In the genomic region with DNA sequence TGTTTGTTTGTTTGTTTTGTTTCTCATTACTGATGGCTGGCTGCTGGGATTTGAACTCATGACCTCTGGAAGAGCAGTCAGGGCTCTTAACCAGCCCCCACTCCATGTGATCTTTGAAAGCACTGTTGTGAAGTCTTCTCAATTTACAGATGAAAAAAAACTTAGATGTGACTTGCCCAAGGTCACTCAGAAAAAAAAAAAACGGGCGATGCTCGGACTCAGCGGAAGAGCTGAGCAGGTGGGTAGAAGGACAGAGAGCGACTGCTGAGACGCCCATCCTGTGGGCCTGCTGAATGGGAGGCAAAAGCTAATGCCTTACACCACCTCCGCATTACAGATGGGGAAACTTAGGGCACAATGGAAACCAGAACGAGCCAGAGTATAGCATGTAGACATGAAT, we compare ENCODE assay signal across 11 mouse cellular contexts. TPM values are rescaled to one million over a fixed set of nuclear protein-coding genes. Genes with fewer than 3 reads are reported as not detected.
DNase-seq lines count a peak whose midpoint lies in the region; ATAC-seq lines count a peak whose summit lies in the region.
"Had no signal": no experiment of that assay in that cellular context is flagged by ENCODE, and none has a peak within 500 bp of the region (broad histone marks: within the 10 kb centered on the region; RNA-seq: fewer than 3 reads in every experiment).

No protein-coding gene starts in this region.

- no peaks in the 10 kb centered on the region for H3K27me3 ChIP-seq in heart, embryonic 16.5 days (ENCODE audit: control insufficient read depth, insufficient read depth, low read length)
- H3K27me3 ChIP-seq in hindbrain, embryonic 12.5 days, result no peaks in the 10 kb centered on the region
- no peaks in the 10 kb centered on the region for H3K27me3 ChIP-seq in midbrain, embryonic 14.5 days (ENCODE audit: control insufficient read depth, insufficient read depth, low read length)
- H3K27me3 ChIP-seq: Patski had no signal

- peak overlapping the region; percentile 93 for H3K27ac ChIP-seq in heart, embryonic 16.5 days (ENCODE audit: low read length)
- peak overlapping the region; percentile 64; the same call in 1 of the 2 replicates for H3K27ac ChIP-seq in hindbrain, embryonic 12.5 days
- H3K27ac ChIP-seq in midbrain, embryonic 14.5 days (replicated peaks; ENCODE audit: low read depth, low read length), result 0 out of 2 replicates have a peak overlapping the region, but pooled peaks have one; percentile 79
- H3K27ac ChIP-seq: liver, embryonic 14.5 days had no signal

- no peak overlapping the region; the same call in 1 of the 2 replicates for H3K9ac ChIP-seq in heart, embryonic 16.5 days (ENCODE audit: low read length)
- H3K9ac ChIP-seq in hindbrain, embryonic 12.5 days, result no peak overlapping the region
- 0 out of 2 replicates have a peak overlapping the region, but pooled peaks have one; percentile 23 for H3K9ac ChIP-seq in midbrain, embryonic 14.5 days (replicated peaks; ENCODE audit: low read length)
- H3K9ac ChIP-seq: liver, embryonic 14.5 days had no signal

- H3K4me2 ChIP-seq in heart, embryonic 16.5 days (ENCODE audit: low read depth, low read length), result no peak overlapping the region; the same call in 1 of the 2 replicates
- peak overlapping the region; percentile 87 for H3K4me2 ChIP-seq in hindbrain, embryonic 12.5 days (replicated peaks)
- H3K4me2 ChIP-seq in midbrain, embryonic 14.5 days (ENCODE audit: low read length), result peak overlapping the region; percentile 65

- H3K4me3 ChIP-seq in heart, embryonic 16.5 days (ENCODE audit: low read length), result no peak overlapping the region
- no peak overlapping the region; the same call in 1 of the 2 replicates for H3K4me3 ChIP-seq in hindbrain, embryonic 12.5 days
- H3K4me3 ChIP-seq in midbrain, embryonic 14.5 days (replicated peaks; ENCODE audit: low read depth, low read length), result peak overlapping the region; percentile 93

- ATAC-seq in heart, embryonic 16.5 days (replicated peaks; ENCODE audit: extremely low read depth, insufficient read depth, low FRiP score), result no peak
- no peak for ATAC-seq in hindbrain, embryonic 12.5 days (ENCODE audit: low FRiP score)
- ATAC-seq in midbrain, embryonic 14.5 days (ENCODE audit: low FRiP score, low TSS enrichment), result no peak
- ATAC-seq: Patski had no signal

- H3K4me1 ChIP-seq in heart, embryonic 16.5 days (ENCODE audit: control insufficient read depth, insufficient read depth, low read length), result peaks cover 53% of the 10 kb centered on the region
- H3K4me1 ChIP-seq in hindbrain, embryonic 12.5 days, result peaks cover 52% of the 10 kb centered on the region
- H3K4me1 ChIP-seq in midbrain, embryonic 14.5 days (ENCODE audit: control insufficient read depth, insufficient read depth, low read length), result peaks cover 49% of the 10 kb centered on the region

- WGBS in heart, embryonic 16.5 days, result 86% methylated on average over 8 of the region's 8 CpGs
- 71% methylated on average over 8 of the region's 8 CpGs for WGBS in hindbrain, embryonic 12.5 days
- 76% methylated on average over 8 of the region's 8 CpGs for WGBS in midbrain, embryonic 14.5 days

- H3K36me3 ChIP-seq in heart, embryonic 16.5 days (ENCODE audit: control insufficient read depth, insufficient read depth), result peaks cover 13% of the 10 kb centered on the region
- H3K36me3 ChIP-seq in hindbrain, embryonic 12.5 days, result peaks cover 16% of the 10 kb centered on the region
- H3K36me3 ChIP-seq in midbrain, embryonic 14.5 days (ENCODE audit: control insufficient read depth, insufficient read depth, low read length), result peaks cover 17% of the 10 kb centered on the region

- no peaks in the 10 kb centered on the region for H3K9me3 ChIP-seq in heart, embryonic 16.5 days (replicated peaks; ENCODE audit: control insufficient read depth, low read length)
- no peaks in the 10 kb centered on the region for H3K9me3 ChIP-seq in hindbrain, embryonic 12.5 days (replicated peaks)
- H3K9me3 ChIP-seq in midbrain, embryonic 14.5 days (ENCODE audit: control insufficient read depth, low read length), result no peaks in the 10 kb centered on the region

- no peak for DNase-seq in heart, postnatal 4 days
- peak; percentile 81 for DNase-seq in ZHBTc4 (ENCODE audit: low read depth, low spot score)
- no peak for DNase-seq in midbrain, embryonic 14.5 days
- no peak for DNase-seq in adrenal gland, postnatal 36 days
- DNase-seq in left cerebral cortex, adult 9 months (ENCODE audit: low spot score in 2 of 2), result no peak
- DNase-seq in ovary, postnatal 36 days (ENCODE audit: low spot score), result no peak
- DNase-seq: adrenal gland, postnatal 25 days had no signal

RNA-seq across cellular contexts. Expression of gene Pcgf2, which starts 3.6 kb away (rescaled TPM):
- polyA plus RNA-seq in heart, embryonic 16.5 days (2015; fragmentation: Nextera tagmentation; extraction: Ambion mirVana), result 11.4 and 14.2 TPM in 2 replicates
- total RNA-seq in heart, postnatal 4 days (2021), result 10 to 100 TPM; 31.3 to 31.8 TPM
- polyA plus RNA-seq in hindbrain, embryonic 12.5 days (2016; fragmentation: Nextera tagmentation; extraction: Ambion mirVana), result 23.3 and 24.7 TPM in 2 replicates
- polyA plus RNA-seq in midbrain, embryonic 14.5 days (2014; fragmentation: Nextera tagmentation; extraction: Ambion mirVana), result 25.5 and 31.2 TPM in 2 replicates
- total RNA-seq in adrenal gland, postnatal 36 days (2021), result 10 to 100 TPM; 25.7 to 28.5 TPM

RNA-seq across cellular contexts. Expression of gene Psmb3, which starts 6.5 kb away (rescaled TPM):
- 359 and 395 TPM in 2 replicates for polyA plus RNA-seq in heart, embryonic 16.5 days (2015; fragmentation: Nextera tagmentation; extraction: Ambion mirVana)
- 100 to 1,000 TPM; 186 to 196 TPM for total RNA-seq in heart, postnatal 4 days (2021)
- 375 and 438 TPM in 2 replicates for polyA plus RNA-seq in hindbrain, embryonic 12.5 days (2016; fragmentation: Nextera tagmentation; extraction: Ambion mirVana)
- polyA plus RNA-seq in midbrain, embryonic 14.5 days (2014; fragmentation: Nextera tagmentation; extraction: Ambion mirVana), result 456 and 503 TPM in 2 replicates
- 100 to 1,000 TPM; 227 to 235 TPM for total RNA-seq in adrenal gland, postnatal 36 days (2021)

RNA-seq across cellular contexts. Expression of gene Cisd3, which starts 11.0 kb away (rescaled TPM):
- 81.1 and 86.1 TPM in 2 replicates for polyA plus RNA-seq in heart, embryonic 16.5 days (2015; fragmentation: Nextera tagmentation; extraction: Ambion mirVana)
- total RNA-seq in heart, postnatal 4 days (2021), result 10 to 100 TPM; 96.7 to 98.0 TPM
- 14.7 and 17.1 TPM in 2 replicates for polyA plus RNA-seq in hindbrain, embryonic 12.5 days (2016; fragmentation: Nextera tagmentation; extraction: Ambion mirVana)
- polyA plus RNA-seq in midbrain, embryonic 14.5 days (2014; fragmentation: Nextera tagmentation; extraction: Ambion mirVana), result 17.4 and 21.8 TPM in 2 replicates
- 100 to 1,000 TPM; 187 to 222 TPM for total RNA-seq in adrenal gland, postnatal 36 days (2021)

RNA-seq across cellular contexts. Expression of gene Mllt6, which starts 33.5 kb away (rescaled TPM):
- polyA plus RNA-seq in heart, embryonic 16.5 days (2015; fragmentation: Nextera tagmentation; extraction: Ambion mirVana), result 2.1 and 2.8 TPM in 2 replicates
- 10 to 100 TPM; 50.2 to 51.1 TPM for total RNA-seq in heart, postnatal 4 days (2021)
- polyA plus RNA-seq in hindbrain, embryonic 12.5 days (2016; fragmentation: Nextera tagmentation; extraction: Ambion mirVana), result 2.9 and 3.5 TPM in 2 replicates
- 6.2 and 9.0 TPM in 2 replicates for polyA plus RNA-seq in midbrain, embryonic 14.5 days (2014; fragmentation: Nextera tagmentation; extraction: Ambion mirVana)
- 10 to 100 TPM; 38.6 to 41.5 TPM for total RNA-seq in adrenal gland, postnatal 36 days (2021)

RNA-seq across cellular contexts. Expression of gene Pip4k2b, which starts 47.8 kb away (rescaled TPM):
- polyA plus RNA-seq in heart, embryonic 16.5 days (2015; fragmentation: Nextera tagmentation; extraction: Ambion mirVana), result 0.81 and 1.1 TPM in 2 replicates
- 10 to 100 TPM; 19.8 to 21.5 TPM for total RNA-seq in heart, postnatal 4 days (2021)
- 2.6 and 3.4 TPM in 2 replicates for polyA plus RNA-seq in hindbrain, embryonic 12.5 days (2016; fragmentation: Nextera tagmentation; extraction: Ambion mirVana)
- 4.8 and 7.7 TPM in 2 replicates for polyA plus RNA-seq in midbrain, embryonic 14.5 days (2014; fragmentation: Nextera tagmentation; extraction: Ambion mirVana)
- 10 to 100 TPM; 27.5 to 29.6 TPM for total RNA-seq in adrenal gland, postnatal 36 days (2021)
